8 mouse cellular contexts compared by ENCODE assay signal in genomic region chr9:54614182-54614850, GRCm38 (mm10). TPM values are rescaled to one million over a fixed set of nuclear protein-coding genes. Genes with fewer than 3 reads are reported as not detected.
DNase-seq lines count a peak whose midpoint lies in the region; ATAC-seq and TF ChIP-seq lines count a peak whose summit lies in the region.

No protein-coding gene starts in this region.

- no peaks in the 10 kb centered on the region for H3K36me3 ChIP-seq in limb, embryonic 11.5 days (ENCODE audit: control insufficient read depth, insufficient read depth, low read length)
- no peaks in the 10 kb centered on the region for H3K36me3 ChIP-seq in limb, embryonic 10.5 days
- H3K36me3 ChIP-seq in intestine, embryonic 14.5 days (ENCODE audit: control insufficient read depth, insufficient read depth, low read length) = no peaks in the 10 kb centered on the region

- TF ChIP-seq POLR2A in lung, adult 2 months (IDR thresholded peaks at IDR 0.05; ENCODE audit: borderline replicate concordance, extremely low read depth, low read depth, low read length) = no peak

- peak; percentile 59 for TF ChIP-seq CTCF in lung, adult 2 months (IDR thresholded peaks at IDR 0.05; ENCODE audit: insufficient read depth, low read length)

- no peak overlapping the region for H3K9ac ChIP-seq in limb, embryonic 11.5 days (ENCODE audit: low read length)
- H3K9ac ChIP-seq in intestine, embryonic 14.5 days (ENCODE audit: low read length) = no peak overlapping the region

- ATAC-seq in limb, embryonic 11.5 days (ENCODE audit: insufficient number of reproducible peaks, low FRiP score, low TSS enrichment, low read depth) = peak; percentile 57; the same call in 1 of the 2 replicates
- peak; percentile 63; the same call in 1 of the 2 replicates for ATAC-seq in intestine, embryonic 14.5 days (replicated peaks; ENCODE audit: low FRiP score, low TSS enrichment, low read depth)

- 68% methylated on average over 13 of the region's 13 CpGs for WGBS in limb, embryonic 11.5 days
- WGBS in limb, embryonic 10.5 days = 69% methylated on average over 13 of the region's 13 CpGs
- WGBS in intestine, embryonic 14.5 days = 47% methylated on average over 13 of the region's 13 CpGs
- 38% methylated on average over 13 of the region's 13 CpGs for WGBS in lung, adult 2 months

- H3K4me1 ChIP-seq in limb, embryonic 11.5 days (ENCODE audit: control insufficient read depth, insufficient read depth, low read length) = no peaks in the 10 kb centered on the region
- 0 out of 2 replicates have a peak, but pooled peaks cover 4% of the 10 kb centered on the region for H3K4me1 ChIP-seq in limb, embryonic 10.5 days
- no peaks in the 10 kb centered on the region for H3K4me1 ChIP-seq in intestine, embryonic 14.5 days (replicated peaks; ENCODE audit: control insufficient read depth, insufficient read depth, low read length)
- no peaks in the 10 kb centered on the region for H3K4me1 ChIP-seq in lung, adult 2 months (ENCODE audit: control insufficient read depth, insufficient read depth, low read length)

- no peak overlapping the region for H3K27ac ChIP-seq in limb, embryonic 11.5 days (replicated peaks; ENCODE audit: low read depth, low read length)
- H3K27ac ChIP-seq in limb, embryonic 10.5 days = no peak overlapping the region
- H3K27ac ChIP-seq in intestine, embryonic 14.5 days (ENCODE audit: low read depth) = no peak overlapping the region

- no peaks in the 10 kb centered on the region for H3K27me3 ChIP-seq in limb, embryonic 11.5 days (ENCODE audit: control insufficient read depth, insufficient read depth, low read length)
- H3K27me3 ChIP-seq in limb, embryonic 10.5 days (ENCODE audit: low read depth, poor library complexity, severe bottlenecking) = no peaks in the 10 kb centered on the region
- no peaks in the 10 kb centered on the region for H3K27me3 ChIP-seq in intestine, embryonic 14.5 days (replicated peaks; ENCODE audit: control insufficient read depth, insufficient read depth, low read length)

- peak; percentile 43 for DNase-seq in limb, embryonic 11.5 days (ENCODE audit: low spot score)
- DNase-seq in limb, embryonic 10.5 days (ENCODE audit: low spot score) = no peak
- DNase-seq in R1 (ENCODE audit: low read depth, low spot score) = peak; percentile 51
- peak; percentile 86 for DNase-seq in embryo, embryonic 10.5 days (ENCODE audit: low spot score)
- peak; percentile 64 for DNase-seq in intestine, embryonic 14.5 days (ENCODE audit: low spot score)
- peak; percentile 16 for DNase-seq in lung, adult 2 months
- DNase-seq in retina, adult 2 months (ENCODE audit: low read depth, low spot score) = peak; percentile 36
- no peak for DNase-seq in urinary bladder, postnatal 4 days (ENCODE audit: low spot score in 2 of 2)

- H3K4me3 ChIP-seq in limb, embryonic 11.5 days (ENCODE audit: low read depth, low read length) = no peak overlapping the region
- H3K4me3 ChIP-seq in limb, embryonic 10.5 days = no peak overlapping the region
- H3K4me3 ChIP-seq in intestine, embryonic 14.5 days (ENCODE audit: low read depth, low read length) = no peak overlapping the region
- no peak overlapping the region for H3K4me3 ChIP-seq in lung, adult 2 months (replicated peaks; ENCODE audit: extremely low read depth, low read depth, low read length)

- H3K9me3 ChIP-seq in limb, embryonic 11.5 days (ENCODE audit: control insufficient read depth, low read length) = no peaks in the 10 kb centered on the region
- H3K9me3 ChIP-seq in limb, embryonic 10.5 days (replicated peaks) = no peaks in the 10 kb centered on the region
- H3K9me3 ChIP-seq in intestine, embryonic 14.5 days (ENCODE audit: control insufficient read depth, low read length) = no peaks in the 10 kb centered on the region

- H3K4me2 ChIP-seq in limb, embryonic 11.5 days (ENCODE audit: low read depth, severe bottlenecking) = no peak overlapping the region
- no peak overlapping the region for H3K4me2 ChIP-seq in intestine, embryonic 14.5 days (ENCODE audit: low read length)

RNA-seq across cellular contexts. Expression of gene Idh3a, which starts 28.2 kb away (rescaled TPM):
- 120 and 125 TPM in 2 replicates for polyA plus RNA-seq in limb, embryonic 11.5 days (2014; fragmentation: Nextera tagmentation; extraction: Ambion mirVana)
- polyA plus RNA-seq in limb, embryonic 10.5 days (2016; fragmentation: Nextera tagmentation; extraction: Ambion mirVana) = 124 and 136 TPM in 2 replicates
- 178 and 181 TPM in 2 replicates for polyA plus RNA-seq in intestine, embryonic 14.5 days (2014; fragmentation: Nextera tagmentation; extraction: Ambion mirVana)
- polyA plus RNA-seq in lung, adult 2 months (2012; rRNA removed) = 20.1 and 37.0 TPM in 2 replicates

RNA-seq across cellular contexts. Expression of gene Acsbg1, which starts 47.4 kb away (rescaled TPM):
- polyA plus RNA-seq in limb, embryonic 11.5 days (2014; fragmentation: Nextera tagmentation; extraction: Ambion mirVana) = 0.32 and 0.58 TPM in 2 replicates
- 0.31 and 0.60 TPM in 2 replicates for polyA plus RNA-seq in limb, embryonic 10.5 days (2016; fragmentation: Nextera tagmentation; extraction: Ambion mirVana)
- 0.22 and 0.38 TPM in 2 replicates for polyA plus RNA-seq in intestine, embryonic 14.5 days (2014; fragmentation: Nextera tagmentation; extraction: Ambion mirVana)
- 0.91 and 31.6 TPM in 2 replicates for polyA plus RNA-seq in lung, adult 2 months (2012; rRNA removed)

RNA-seq across cellular contexts. Expression of gene Cib2, which starts 54.3 kb away (rescaled TPM):
- polyA plus RNA-seq in limb, embryonic 11.5 days (2014; fragmentation: Nextera tagmentation; extraction: Ambion mirVana) = 15.4 and 16.3 TPM in 2 replicates
- polyA plus RNA-seq in limb, embryonic 10.5 days (2016; fragmentation: Nextera tagmentation; extraction: Ambion mirVana) = 7.9 and 12.7 TPM in 2 replicates
- polyA plus RNA-seq in intestine, embryonic 14.5 days (2014; fragmentation: Nextera tagmentation; extraction: Ambion mirVana) = 15.3 and 19.3 TPM in 2 replicates
- polyA plus RNA-seq in lung, adult 2 months (2012; rRNA removed) = 7.5 and 9.7 TPM in 2 replicates

Comparison
In these comparisons a context has a peak if more than half of its experiments do, and no peak if none do; other contexts are left out.
1. DNase-seq: peak in limb, embryonic 11.5 days (single experiment), R1 (single experiment), embryo, embryonic 10.5 days (single experiment), intestine, embryonic 14.5 days (single experiment), lung, adult 2 months (single experiment) and retina, adult 2 months (single experiment); none in limb, embryonic 10.5 days (single experiment) and urinary bladder, postnatal 4 days (0 of 2).